Mouse (Mus musculus): ENCODE data around the gene Olah.

DNA sequence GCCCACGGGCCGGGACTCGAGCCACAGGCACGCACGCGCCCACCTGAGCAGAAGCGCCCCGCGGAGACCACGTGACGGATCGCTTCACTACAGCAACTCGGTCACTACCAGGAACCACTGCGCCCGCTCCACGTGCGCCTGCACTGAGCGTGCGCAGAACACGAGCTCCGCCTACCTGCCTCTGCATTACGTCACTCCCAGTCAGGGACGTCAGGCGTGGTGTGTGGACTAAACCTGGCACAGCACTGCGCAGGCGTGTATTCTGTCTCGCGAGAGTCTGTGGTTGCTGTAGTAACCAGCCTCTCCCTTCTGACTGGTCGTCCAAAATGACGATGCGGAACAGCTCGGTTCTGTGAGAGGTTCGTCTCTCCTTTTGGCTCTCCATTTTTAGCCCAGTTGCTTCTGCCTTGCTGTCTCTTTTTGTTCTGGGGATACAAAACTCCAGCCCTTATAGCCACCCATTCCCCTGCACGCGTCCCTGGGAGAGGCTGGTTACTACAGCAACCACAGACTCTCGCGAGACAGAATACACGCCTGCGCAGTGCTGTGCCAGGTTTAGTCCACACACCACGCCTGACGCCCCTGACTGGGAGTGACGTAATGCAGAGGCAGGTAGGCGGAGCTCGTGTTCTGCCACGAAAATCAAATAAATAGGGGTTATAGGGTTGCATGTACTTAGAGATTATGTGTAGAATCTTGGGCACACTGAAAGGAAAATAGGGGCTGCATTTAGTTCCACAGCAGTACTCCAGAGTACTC lies 64.3 kb downstream of the Olah start, which contains the start of gene Rpp38:
- TF ChIP-seq GATA1 (IDR thresholded peaks at IDR 0.05; ENCODE audit: low read length) (no peak), TAL1 (IDR thresholded peaks at IDR 0.05; ENCODE audit: low read length) (no peak)
